13 mouse cellular contexts compared by ENCODE assay signal in genomic region chr3:121558861-121559260, GRCm38 (mm10). TPM values are rescaled to one million over a fixed set of nuclear protein-coding genes. Genes with fewer than 3 reads are reported as not detected.
"Had no signal": no experiment of that assay in that cellular context is flagged by ENCODE, and none has a peak within 500 bp of the region (broad histone marks: within the 10 kb centered on the region; RNA-seq: fewer than 3 reads in every experiment).

No protein-coding gene starts in this region.

- H3K27me3 ChIP-seq: kidney, embryonic 15.5 days had no signal

- H3K27ac ChIP-seq: kidney, embryonic 15.5 days; limb, embryonic 13.5 days; liver, embryonic 14.5 days; midbrain, embryonic 12.5 days had no signal

- H3K9ac ChIP-seq: kidney, embryonic 15.5 days; limb, embryonic 13.5 days; liver, embryonic 14.5 days; midbrain, embryonic 12.5 days had no signal

- ATAC-seq: intestine, embryonic 16.5 days; midbrain, embryonic 16.5 days had no signal

- DNase-seq: kidney, adult 2 months; kidney, postnatal 14 days; left cerebral cortex, postnatal 4 days; thymus, adult 2 months; thymus, postnatal 25 days had no signal

- H3K36me3 ChIP-seq: kidney, embryonic 15.5 days; limb, embryonic 13.5 days; midbrain, embryonic 12.5 days had no signal

- H3K4me1 ChIP-seq: midbrain, embryonic 12.5 days had no signal

- H3K4me3 ChIP-seq: kidney, embryonic 15.5 days; limb, embryonic 13.5 days; midbrain, embryonic 12.5 days had no signal

- H3K4me2 ChIP-seq: kidney, embryonic 15.5 days; limb, embryonic 13.5 days; midbrain, embryonic 12.5 days had no signal

- H3K9me3 ChIP-seq: kidney, embryonic 15.5 days; limb, embryonic 13.5 days; midbrain, embryonic 12.5 days had no signal

RNA-seq across cellular contexts. Expression of gene Slc44a3, which starts 26.7 kb away (rescaled TPM):
- total RNA-seq: layer of hippocampus, postnatal 14 days; left cerebral cortex, adult 18-20 months had no signal
